Mouse (Mus musculus) cerebellum, adult 2 months (tissue): ENCODE data around the gene Slc6a6. TPM values are rescaled to one million over a fixed set of nuclear protein-coding genes. Genes with fewer than 3 reads are reported as not detected.

ENCODE experiments used
- DNase-seq, 2 experiments: peaks; one replicate each; pipeline ENCODE4 v3.0.0; 2021
- H3K27ac ChIP-seq: fragments of 200-500 bp; 2 replicates; pipeline ENCODE4 v1.5.1; 2012; ENCODE audit warnings: low read length, control low read depth, inconsistent platforms; ENCODE audit not compliant: insufficient read depth
- H3K27me3 ChIP-seq: fragments of 200-500 bp; 2 replicates; pipeline ENCODE4 v1.6.1; 2012; ENCODE audit warnings: inconsistent platforms, mild to moderate bottlenecking, low read length, moderate library complexity; ENCODE audit not compliant: control insufficient read depth, insufficient read depth
- H3K4me1 ChIP-seq: fragments of 200-500 bp; 2 replicates; pipeline ENCODE4 v1.6.1; 2011; ENCODE audit warnings: low read length; ENCODE audit not compliant: control insufficient read depth, insufficient read depth
- H3K4me3 ChIP-seq: fragments of 200-500 bp; replicated peaks from 2 replicates; pipeline ENCODE3; 2011; ENCODE audit warnings: mild to moderate bottlenecking, low read depth, low read length, control low read depth; ENCODE audit not compliant: insufficient read depth
- CTCF ChIP-seq: fragments of 200-500 bp; IDR thresholded peaks from 2 replicates; pipeline ENCODE4 v1.5.1; 2011; ENCODE audit warnings: low read depth, mild to moderate bottlenecking, control low read depth, low read length, moderate library complexity, borderline replicate concordance; ENCODE audit not compliant: insufficient read depth
- POLR2A ChIP-seq: fragments of 200-500 bp; IDR thresholded peaks from 2 replicates; pipeline ENCODE4 v1.6.1; 2011; ENCODE audit warnings: low read length, control low read depth, borderline replicate concordance; ENCODE audit not compliant: insufficient read depth
- WGBS: fragments of 180-500 bp; shearing (Covaris S2); methylation state at CpG from one replicate; pipeline ENCODE4 v1.1.7; 2018; 5-methylcytosine and 5-hydroxymethylcytosine counted together
- polyA plus RNA-seq: library from polyadenylated mRNA; depleted of rRNA; stranded (reverse); fragments of >200 nt; gene quantifications from 2 replicates; pipeline ENCODE4 v1.2.3, GENCODE M21; 2012

The Slc6a6 gene
- polyA plus RNA-seq, 1 experiment = 79.3 TPM

- no peak for TF ChIP-seq CTCF
- TF ChIP-seq POLR2A = no peak
- no peaks in the 10 kb centered on the region for H3K27me3 ChIP-seq
- 87% methylated on average over 4 of the region's 4 CpGs for WGBS
- no peak for DNase-seq
- H3K4me1 ChIP-seq = peaks cover 9% of the 10 kb centered on the region; the same call in 1 of the 2 replicates
- no peak overlapping the region for H3K4me3 ChIP-seq
- no peak overlapping the region for H3K27ac ChIP-seq
Measured at GRCm38 (mm10) chr6:91646822-91647221, 37.0 kb upstream of the Slc6a6 start.

GRCm38 (mm10) chr6:91647385-91647791 lies 36.5 kb upstream of the Slc6a6 start:
- WGBS = 21% methylated on average over 9 of the region's 9 CpGs
- H3K27me3 ChIP-seq = no peaks in the 10 kb centered on the region
- H3K4me1 ChIP-seq = peaks cover 9% of the 10 kb centered on the region; the same call in 1 of the 2 replicates
- no peak overlapping the region for H3K27ac ChIP-seq
- peak in 1 of 2 experiments; percentile 8 for DNase-seq
- TF ChIP-seq CTCF (no peak), POLR2A (no peak)
- no peak overlapping the region for H3K4me3 ChIP-seq

- Histone ChIP-seq H3K4me1 (peaks cover 9% of the 10 kb centered on the region; the same call in 1 of the 2 replicates), H3K27me3 (no peaks in the 10 kb centered on the region), H3K4me3 (no peak overlapping the region), H3K27ac (no peak overlapping the region)
- no peak for TF ChIP-seq CTCF
- TF ChIP-seq POLR2A = no peak
- WGBS = 88% methylated on average over 9 of the region's 9 CpGs
- DNase-seq = no peak
Measured at GRCm38 (mm10) chr6:91650255-91650654, 33.6 kb upstream of the Slc6a6 start.

GRCm38 (mm10) chr6:91652296-91652695 lies 31.6 kb upstream of the Slc6a6 start:
- TF ChIP-seq POLR2A (no peak), CTCF (no peak)
- WGBS = 85% methylated on average over 3 of the region's 3 CpGs
- Histone ChIP-seq H3K27ac (no peak overlapping the region), H3K4me1 (peaks cover 4% of the 10 kb centered on the region), H3K27me3 (no peaks in the 10 kb centered on the region), H3K4me3 (no peak overlapping the region)
- DNase-seq = no peak

GRCm38 (mm10) chr6:91655244-91655643 lies 28.6 kb upstream of the Slc6a6 start:
- DNase-seq = no peak
- H3K27ac ChIP-seq = no peak overlapping the region
- H3K4me1 ChIP-seq = no peaks in the 10 kb centered on the region; the same call in 1 of the 2 replicates
- TF ChIP-seq POLR2A (no peak), CTCF (no peak)
- H3K4me3 ChIP-seq = no peak overlapping the region
- 78% methylated on average over 3 of the region's 3 CpGs for WGBS
- no peaks in the 10 kb centered on the region for H3K27me3 ChIP-seq

- Histone ChIP-seq H3K4me1 (no peaks in the 10 kb centered on the region; the same call in 1 of the 2 replicates), H3K27me3 (no peaks in the 10 kb centered on the region), H3K4me3 (no peak overlapping the region), H3K27ac (no peak overlapping the region)
- DNase-seq = no peak
- no peak for TF ChIP-seq POLR2A
- TF ChIP-seq CTCF = no peak
- 85% methylated on average over 6 of the region's 6 CpGs for WGBS
Measured at GRCm38 (mm10) chr6:91655874-91656433, 27.9 kb upstream of the Slc6a6 start.

GRCm38 (mm10) chr6:91658288-91658687 lies 25.6 kb upstream of the Slc6a6 start:
- no peak for DNase-seq
- 80% methylated on average over 1 of the region's 1 CpGs for WGBS
- TF ChIP-seq POLR2A = no peak
- TF ChIP-seq CTCF = no peak

GRCm38 (mm10) chr6:91659841-91660509 lies 23.9 kb upstream of the Slc6a6 start:
- Histone ChIP-seq H3K4me1 (no peaks in the 10 kb centered on the region; the same call in 1 of the 2 replicates), H3K27ac (no peak overlapping the region; the same call in 1 of the 2 replicates), H3K4me3 (no peak overlapping the region), H3K27me3 (no peaks in the 10 kb centered on the region)
- TF ChIP-seq CTCF (no peak), POLR2A (no peak)
- 60% methylated on average over 2 of the region's 2 CpGs for WGBS
- peak in 1 of 2 experiments; percentile 22 for DNase-seq

More at GRCm38 (mm10) chr6:91658288-91658687, 25.6 kb upstream of the Slc6a6 start:
- H3K27me3 ChIP-seq = no peaks in the 10 kb centered on the region
- no peak overlapping the region for H3K27ac ChIP-seq
- no peaks in the 10 kb centered on the region; the same call in 1 of the 2 replicates for H3K4me1 ChIP-seq
- H3K4me3 ChIP-seq = no peak overlapping the region
